Mouse (Mus musculus): Measurements from ENCODE around the gene Lrpprc. TPM values are rescaled to one million over a fixed set of nuclear protein-coding genes. Genes with fewer than 3 reads are reported as not detected.
A peak's percentile ranks its signal among the peaks of the same experiment; 100 is the strongest.

Gene Lrpprc
- total RNA-seq, 2 experiments from 2014 or later, result 53.0 to 76.3 TPM

DNA sequence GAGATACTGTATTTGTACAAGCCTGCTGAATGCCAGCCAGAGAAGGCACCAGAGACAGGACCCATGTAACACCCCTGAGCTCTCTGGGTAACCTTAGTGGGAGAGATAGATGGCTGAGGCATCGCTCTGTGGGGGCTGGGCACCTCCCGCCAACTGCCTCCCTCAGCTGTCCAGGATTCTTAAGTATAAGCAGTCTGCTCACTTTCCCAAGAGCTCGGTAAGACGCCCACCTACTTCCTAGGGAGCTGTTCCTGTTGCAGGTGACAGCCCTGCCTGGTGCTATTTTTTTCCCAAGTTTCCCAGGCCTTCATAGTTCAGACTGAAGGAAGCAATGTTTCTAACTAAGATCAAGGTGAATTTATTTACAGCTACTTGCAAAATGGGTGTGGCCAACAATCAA lies 115.4 kb downstream of the Lrpprc start:
- ATAC-seq (replicated peaks; ENCODE audit: poor library complexity), result no peak

DNA sequence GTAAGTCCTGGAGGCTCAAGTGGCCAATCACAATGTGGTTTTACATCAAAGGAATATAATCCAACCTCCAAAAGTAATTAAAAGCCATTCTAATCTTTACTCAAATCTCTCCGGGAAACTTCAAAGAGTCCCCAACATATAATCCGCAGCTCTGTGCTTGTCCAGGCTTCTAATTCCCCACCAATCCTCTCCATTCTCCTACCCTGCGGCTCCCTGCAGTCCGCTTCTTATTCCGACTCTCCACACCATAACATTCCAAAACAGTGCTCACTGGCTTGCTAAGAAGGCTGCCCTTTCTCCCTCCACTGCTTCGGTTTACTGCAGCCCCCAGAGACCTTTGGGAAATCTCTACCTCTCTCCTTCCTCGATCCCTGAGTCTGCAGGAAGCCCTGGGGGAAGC lies 116.5 kb downstream of the Lrpprc start:
- ATAC-seq (replicated peaks; ENCODE audit: poor library complexity), result no peak

DNA sequence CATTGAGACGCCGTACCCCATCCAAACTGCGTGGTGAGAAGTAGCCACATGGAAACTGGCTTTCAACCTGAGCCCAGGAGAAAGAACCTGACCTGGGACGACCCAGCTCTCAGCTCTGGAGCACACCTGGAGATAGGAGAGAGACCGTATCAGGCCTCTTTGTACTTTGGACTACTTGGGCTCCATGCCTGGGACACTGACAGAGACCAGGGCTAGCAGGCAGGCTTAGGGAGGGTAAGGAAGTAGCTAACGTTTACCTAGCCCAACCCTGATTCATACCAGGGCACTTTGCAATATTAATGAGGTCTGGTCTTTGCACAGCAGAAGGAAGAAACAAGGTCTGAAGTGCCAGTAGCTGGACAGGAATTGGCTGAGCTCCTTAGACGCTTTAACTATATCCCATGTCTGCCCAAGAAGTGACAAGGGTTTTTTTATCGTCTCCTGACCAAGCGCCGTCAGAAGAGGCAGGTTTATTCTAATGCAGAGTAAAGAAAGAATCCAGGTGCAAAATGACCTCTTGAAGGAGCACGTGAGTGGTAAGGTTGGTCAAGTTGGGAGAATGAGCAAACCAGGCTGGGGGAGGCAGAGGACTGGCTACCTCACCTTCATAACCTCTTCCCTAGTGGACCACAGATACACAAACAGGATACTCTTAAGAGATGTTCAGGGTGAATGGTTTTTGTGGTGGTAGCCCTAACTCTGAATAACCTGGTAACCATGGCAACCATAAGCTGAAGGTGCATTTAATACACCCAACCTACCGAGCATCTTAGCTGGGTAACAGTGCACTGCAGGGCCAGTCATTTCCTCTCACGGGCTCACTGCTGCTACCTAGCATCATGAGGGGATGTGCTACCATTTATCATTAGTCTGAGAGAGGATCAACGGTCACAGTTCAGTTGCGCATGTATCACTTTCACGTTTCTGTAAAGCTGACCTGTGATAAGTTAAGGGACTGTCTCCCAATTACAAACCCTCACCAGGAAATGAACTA lies 117.9 kb downstream of the Lrpprc start:
- no peak for ATAC-seq (replicated peaks; ENCODE audit: poor library complexity)

DNA sequence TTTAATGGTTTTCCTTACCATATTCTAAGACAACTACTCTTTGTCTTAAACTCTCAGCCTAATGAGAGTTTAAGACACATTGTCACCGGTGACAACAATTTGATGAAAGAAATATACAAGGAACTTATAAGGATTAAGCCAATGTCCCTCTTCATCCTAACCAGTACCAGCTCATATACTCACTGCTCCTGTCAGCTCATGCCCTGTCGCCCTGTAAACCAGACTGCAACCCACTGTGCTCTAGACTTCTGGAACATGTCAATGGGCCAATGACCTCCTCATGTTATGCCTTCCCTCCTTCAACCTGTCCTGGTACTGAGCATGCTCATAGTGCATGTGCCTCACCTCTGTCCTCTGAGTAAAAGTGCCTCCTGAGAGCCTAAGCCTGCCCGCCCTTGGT lies 122.7 kb downstream of the Lrpprc start:
- no peak for ATAC-seq (replicated peaks; ENCODE audit: poor library complexity)

DNA sequence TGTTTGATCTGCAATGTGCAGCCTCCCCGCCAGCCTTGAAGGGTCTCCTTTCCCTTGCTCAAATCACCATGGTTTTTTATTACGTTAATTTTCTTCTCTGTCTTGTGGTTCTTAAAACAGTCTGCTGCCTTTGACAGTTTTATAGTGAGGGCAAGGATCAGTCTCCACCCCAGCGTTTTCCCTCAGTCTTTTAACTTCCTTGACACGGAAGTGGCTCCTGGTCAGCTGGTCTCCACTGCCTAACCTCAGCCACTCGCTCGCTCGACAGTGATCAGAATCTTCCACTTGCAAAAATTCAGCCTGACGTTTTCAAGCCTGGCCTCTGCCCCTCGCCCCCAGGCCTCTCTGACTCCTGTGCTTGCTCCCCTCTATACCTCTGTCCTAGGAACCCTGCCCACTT lies 124.9 kb downstream of the Lrpprc start:
- peak; percentile 25; the same call in 1 of the 2 replicates for ATAC-seq (replicated peaks; ENCODE audit: poor library complexity)

DNA sequence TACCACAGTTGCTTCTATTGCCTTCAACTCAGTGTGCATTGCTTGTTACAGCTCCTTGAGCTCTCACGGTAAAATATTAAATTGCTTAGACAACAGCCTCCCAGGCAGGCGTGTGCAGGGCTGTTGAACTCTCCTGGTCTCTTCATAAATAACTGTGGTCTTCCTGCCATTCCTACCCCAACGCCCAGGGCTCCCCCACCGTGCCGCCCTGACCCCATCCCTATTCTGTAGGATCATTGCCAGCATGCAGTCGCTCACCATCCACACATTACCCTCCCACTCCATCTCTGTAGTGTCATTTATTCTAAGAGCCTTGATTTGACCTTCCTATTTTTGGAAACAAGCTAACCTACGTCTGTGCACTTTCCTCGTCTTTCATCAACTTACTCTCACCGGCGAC lies 125.5 kb downstream of the Lrpprc start:
- no peak for ATAC-seq (replicated peaks; ENCODE audit: poor library complexity)

DNA sequence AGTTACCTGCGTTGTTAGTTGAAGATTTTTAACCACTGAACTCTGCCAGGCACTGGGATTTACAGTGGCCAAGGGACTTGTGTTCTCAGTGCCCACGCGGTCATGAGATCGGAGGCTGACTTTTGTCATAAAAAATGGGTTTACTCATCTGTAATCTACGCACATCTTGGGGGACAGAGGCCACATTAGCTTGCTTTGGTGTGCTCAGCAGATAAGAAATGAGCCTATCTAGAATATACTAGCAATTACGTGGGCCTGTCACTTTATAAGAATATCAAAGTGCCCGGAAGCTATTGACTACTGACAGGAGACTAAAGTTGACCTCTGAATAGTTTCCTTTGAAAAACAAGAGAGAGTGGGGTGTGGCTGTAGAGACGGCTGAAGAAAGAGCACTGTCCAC lies 131.6 kb downstream of the Lrpprc start:
- no peak for ATAC-seq (replicated peaks; ENCODE audit: poor library complexity)

DNA sequence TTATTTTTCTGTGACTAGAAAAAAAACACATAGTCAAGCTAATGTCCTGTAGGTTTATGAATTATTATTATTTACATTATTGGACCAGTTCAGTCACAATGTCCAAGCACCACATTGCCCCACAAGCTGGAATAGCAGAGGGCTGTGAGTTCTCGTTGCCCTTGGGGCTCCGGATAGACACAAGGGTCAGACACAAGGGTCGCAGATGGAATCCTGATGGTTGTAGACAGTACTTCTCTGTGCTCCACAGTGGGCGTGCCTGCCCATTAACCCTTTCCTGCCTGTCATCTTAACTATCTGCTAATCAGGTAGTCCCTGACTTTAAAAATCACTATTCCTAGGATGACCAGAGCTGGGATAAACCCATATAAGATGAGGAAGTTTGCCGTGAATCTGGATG lies 132.4 kb downstream of the Lrpprc start:
- no peak for ATAC-seq (replicated peaks; ENCODE audit: poor library complexity)

DNA sequence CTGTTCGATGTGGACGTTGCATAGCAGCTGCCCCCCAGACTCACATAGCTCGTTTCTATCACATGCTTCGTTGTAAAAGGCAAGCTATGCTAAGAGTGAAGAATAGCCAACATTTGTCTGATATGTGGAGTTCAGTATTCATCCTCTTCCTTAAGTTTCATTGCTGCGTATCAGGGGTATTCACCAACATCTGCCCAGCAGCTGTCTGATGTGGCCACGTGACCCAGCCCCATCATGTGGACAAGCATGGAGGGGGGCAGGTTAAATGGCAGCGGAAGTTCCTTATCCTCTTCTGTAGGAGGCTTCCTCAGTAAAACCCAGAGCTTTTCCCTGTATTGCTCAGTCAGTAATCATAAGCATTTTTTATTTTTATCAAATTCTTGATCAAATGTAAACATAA lies 132.8 kb downstream of the Lrpprc start:
- no peak for ATAC-seq (replicated peaks; ENCODE audit: poor library complexity)

DNA sequence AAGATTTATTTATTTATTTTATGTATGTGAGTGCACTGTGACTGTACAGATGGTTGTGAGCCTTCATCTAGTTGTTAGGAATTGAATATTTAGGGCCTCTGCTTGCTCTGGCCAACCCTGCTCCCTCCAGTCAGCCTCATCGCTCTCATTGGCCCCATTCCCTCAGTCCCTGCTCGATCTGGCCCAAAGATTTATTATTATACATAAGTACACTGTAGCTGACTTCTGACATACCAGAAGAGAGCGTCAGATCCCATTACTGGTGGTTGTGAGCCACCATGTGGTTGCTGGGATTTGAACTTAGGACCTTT lies 133.2 kb downstream of the Lrpprc start:
- no peak for ATAC-seq (replicated peaks; ENCODE audit: poor library complexity)

DNA sequence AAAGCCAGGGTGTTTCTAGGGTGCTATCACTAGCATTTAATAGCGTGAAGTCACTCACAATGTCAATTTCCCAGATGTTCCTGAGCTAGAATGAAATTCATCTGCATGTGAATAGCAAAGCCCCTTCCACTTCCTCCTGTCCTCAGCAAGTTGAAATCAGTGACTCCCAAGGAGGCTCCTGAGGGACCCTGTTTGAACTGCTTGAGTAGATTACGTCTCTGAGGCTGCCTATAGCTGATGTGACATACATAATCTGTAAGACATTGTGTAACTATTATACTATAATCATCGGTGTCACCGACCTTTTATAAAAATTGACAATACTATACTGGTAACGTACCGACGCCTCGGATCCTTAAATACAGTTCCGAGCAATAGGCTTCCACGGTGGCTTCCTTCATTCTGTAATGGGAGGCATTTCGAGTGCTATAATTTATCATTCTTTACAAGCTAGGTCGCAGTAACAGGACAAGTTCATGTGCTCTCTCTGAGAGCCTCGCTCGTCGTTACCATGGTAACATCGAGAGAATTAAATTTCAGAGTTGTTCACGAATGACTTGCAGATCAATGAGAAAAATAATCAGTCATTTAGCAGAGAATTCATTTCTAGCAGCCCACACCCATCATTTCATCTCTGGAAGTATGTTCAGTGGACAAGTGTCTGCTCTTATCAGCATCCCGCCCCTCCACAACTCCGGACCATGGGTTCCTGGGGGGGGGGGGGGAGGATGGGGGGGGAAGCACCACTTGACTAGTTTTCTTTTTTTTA lies 133.8 kb downstream of the Lrpprc start:
- ATAC-seq (replicated peaks; ENCODE audit: poor library complexity), result no peak

DNA sequence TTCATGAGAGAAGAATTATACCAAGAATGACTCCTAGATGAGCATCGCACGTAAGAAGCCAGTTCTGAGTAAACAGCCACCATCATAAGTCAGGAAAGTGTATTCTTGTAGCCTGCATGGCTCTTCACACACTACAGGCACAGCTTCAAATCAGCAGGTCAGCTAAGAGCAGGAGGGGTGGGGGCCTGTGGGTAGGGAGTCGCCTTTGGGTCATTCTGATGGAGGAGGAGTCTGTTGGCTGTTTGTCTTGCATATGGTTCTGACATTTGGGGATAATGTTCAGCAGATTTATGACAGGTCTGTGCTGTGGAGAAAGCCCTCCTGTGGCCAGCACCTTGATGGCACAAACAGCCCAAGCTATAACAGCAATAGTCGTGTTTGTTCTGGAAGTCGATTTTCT lies 134.4 kb downstream of the Lrpprc start:
- ATAC-seq (replicated peaks; ENCODE audit: poor library complexity), result no peak

Other genes starting within 250 kb of the Lrpprc start
- gene Dync2li1, start 164.3 kb downstream of the Lrpprc start, total RNA-seq (2015), result 4.9 and 6.3 TPM in 2 replicates
- gene Dync2li1, start 164.3 kb downstream of the Lrpprc start, total RNA-seq (2017), result 3.5 and 5.9 TPM in 2 replicates
- not detected in 2 replicates for gene Abcg8, start 114.5 kb downstream of the Lrpprc start, total RNA-seq (2015)
- not detected in 2 replicates for gene Abcg8, start 114.5 kb downstream of the Lrpprc start, total RNA-seq (2017)
- not detected in 2 replicates for gene Abcg5, start 107.8 kb downstream of the Lrpprc start, total RNA-seq (2015)
- not detected in 2 replicates for gene Abcg5, start 107.8 kb downstream of the Lrpprc start, total RNA-seq (2017)
- 46.0 and 48.4 TPM in 2 replicates for gene Ppm1b, start 166.0 kb upstream of the Lrpprc start, total RNA-seq (2015)
- gene Ppm1b, start 166.0 kb upstream of the Lrpprc start, total RNA-seq (2017), result 51.4 and 59.9 TPM in 2 replicates
- 0.32 TPM in 1 of 2 replicates, not detected in the other for gene Slc3a1, start 237.6 kb upstream of the Lrpprc start, total RNA-seq (2015)
- gene Slc3a1, start 237.6 kb upstream of the Lrpprc start, total RNA-seq (2017), result 0.04 TPM in 1 of 2 replicates, not detected in the other